Mouse (Mus musculus) bone marrow, adult 2 months (tissue): ENCODE results near the gene Efr3b.

Experiments
- CTCF ChIP-seq: fragments of 200-500 bp; IDR thresholded peaks from 2 replicates; pipeline ENCODE4 v1.5.1; 2011; ENCODE audit warnings: low read length, control low read depth; ENCODE audit not compliant: control insufficient read depth, insufficient read depth
- POLR2A ChIP-seq: fragments of 200-500 bp; IDR thresholded peaks from 2 replicates; pipeline ENCODE4 v1.6.1; 2011; ENCODE audit warnings: low read depth, mild to moderate bottlenecking, control low read depth, low read length, borderline replicate concordance; ENCODE audit not compliant: control insufficient read depth

DNA sequence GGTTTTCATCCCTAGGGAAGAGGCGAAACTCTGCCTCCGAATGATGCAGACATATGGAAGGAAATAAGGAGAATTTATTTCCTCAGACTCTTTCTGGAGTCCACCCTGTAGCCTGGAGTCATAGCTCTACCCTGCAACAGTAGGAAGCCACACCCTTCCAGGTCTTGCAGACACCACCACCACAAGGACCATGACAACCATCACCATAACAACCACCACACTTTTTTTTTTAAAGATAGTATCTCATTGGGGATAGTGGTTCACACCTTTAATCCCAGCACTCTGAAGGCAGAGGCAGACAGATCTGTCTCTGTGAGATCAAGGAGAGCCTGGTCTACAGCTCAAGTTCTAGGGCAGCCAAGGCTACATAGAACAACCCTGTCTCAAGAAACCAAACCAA lies 26.8 kb upstream of the Efr3b start:
- TF ChIP-seq CTCF (no peak), POLR2A (no peak)
